Mouse (Mus musculus): ENCODE measurements around the gene Olfr477. TPM values are rescaled to one million over a fixed set of nuclear protein-coding genes. Genes with fewer than 3 reads are reported as not detected.
"Not testable (repeated sequence)": the region's sequence is repeated elsewhere in the genome, so short reads cannot be mapped to it uniquely, and the experiment has no call there.

Olfr477 gene
- polyA plus RNA-seq (2016; fragmentation: Nextera tagmentation; extraction: Ambion mirVana) = not detected in 2 replicates

GRCm38 (mm10) chr7:107986393-107986792, at the start of gene Olfr477:
Olfr477 (plus strand) TSS chr7:107986693.
- DNase-seq (ENCODE audit: low spot score) = no peak
- Histone ChIP-seq H3K4me3 (no peak within 1 kb of the TSS), H3K27me3 (ENCODE audit: insufficient read depth, poor library complexity, severe bottlenecking) (no peaks in the 10 kb centered on the region), H3K9me3 (no peaks in the 10 kb centered on the region), H3K36me3 (no peaks in the 10 kb centered on the region), H3K27ac (no peak within 1 kb of the TSS), H3K4me1 (no peaks in the 10 kb centered on the region)
- WGBS = 70% methylated on average over 2 of the region's 2 CpGs

- 96% methylated on average over 12 of the region's 12 CpGs for WGBS
- not testable (repeated sequence) for H3K9me3 ChIP-seq; H3K4me3 ChIP-seq; H3K36me3 ChIP-seq; H3K27me3 ChIP-seq (ENCODE audit: insufficient read depth, poor library complexity, severe bottlenecking); H3K27ac ChIP-seq; DNase-seq (ENCODE audit: low spot score); H3K4me1 ChIP-seq
Measured at GRCm38 (mm10) chr7:107952539-107952938, 34.0 kb upstream of the Olfr477 start.

- H3K36me3 ChIP-seq = no peaks in the 10 kb centered on the region
- H3K4me3 ChIP-seq = no peak within 1 kb of the TSS
- DNase-seq (ENCODE audit: low spot score) = no peak
- H3K4me1 ChIP-seq = no peaks in the 10 kb centered on the region
- no peaks in the 10 kb centered on the region; the same call in 1 of the 2 replicates for H3K9me3 ChIP-seq
- 75% methylated on average over 1 of the region's 1 CpGs for WGBS
- no peak within 1 kb of the TSS for H3K27ac ChIP-seq
- no peaks in the 10 kb centered on the region for H3K27me3 ChIP-seq (ENCODE audit: insufficient read depth, poor library complexity, severe bottlenecking)
Measured at GRCm38 (mm10) chr7:107954343-107954742, 32.1 kb upstream of the Olfr477 start, which contains the start of gene Olfr474. Olfr474 (plus strand) TSS chr7:107954643.

GRCm38 (mm10) chr7:107964503-107964902, 22.0 kb upstream of the Olfr477 start, which contains the start of gene Olfr476:
Olfr476 (plus strand) TSS chr7:107964803.
- WGBS = 43% methylated on average over 1 of the region's 1 CpGs
- H3K9me3 ChIP-seq = no peaks in the 10 kb centered on the region
- no peak within 1 kb of the TSS for H3K27ac ChIP-seq
- no peak within 1 kb of the TSS for H3K4me3 ChIP-seq
- no peaks in the 10 kb centered on the region for H3K36me3 ChIP-seq
- DNase-seq (ENCODE audit: low spot score) = no peak
- no peaks in the 10 kb centered on the region for H3K27me3 ChIP-seq (ENCODE audit: insufficient read depth, poor library complexity, severe bottlenecking)
- H3K4me1 ChIP-seq = no peaks in the 10 kb centered on the region

GRCm38 (mm10) chr7:108014256-108014655, 27.8 kb downstream of the Olfr477 start:
- not testable (repeated sequence) for H3K9me3 ChIP-seq; DNase-seq (ENCODE audit: low spot score); H3K4me3 ChIP-seq; H3K4me1 ChIP-seq; H3K27me3 ChIP-seq (ENCODE audit: insufficient read depth, poor library complexity, severe bottlenecking); H3K36me3 ChIP-seq; H3K27ac ChIP-seq

GRCm38 (mm10) chr7:108033889-108034288, 47.4 kb downstream of the Olfr477 start, which contains the start of gene Olfr478:
Olfr478 (minus strand) TSS chr7:108033989.
- Histone ChIP-seq H3K9me3 (no peaks in the 10 kb centered on the region), H3K4me1 (no peaks in the 10 kb centered on the region), H3K27ac (no peak within 1 kb of the TSS), H3K36me3 (no peaks in the 10 kb centered on the region), H3K4me3 (no peak within 1 kb of the TSS), H3K27me3 (ENCODE audit: insufficient read depth, poor library complexity, severe bottlenecking) (no peaks in the 10 kb centered on the region)
- WGBS = 67% methylated on average over 3 of the region's 3 CpGs
- DNase-seq (ENCODE audit: low spot score) = no peak

Other genes with a start within 250 kb of the Olfr477 start
- 1.2 and 1.3 TPM in 2 replicates for gene Cyb5r2, start 228.7 kb upstream of the Olfr477 start, polyA plus RNA-seq (2016; fragmentation: Nextera tagmentation; extraction: Ambion mirVana)
- not detected in 2 replicates for gene Ovch2, start 185.5 kb upstream of the Olfr477 start, polyA plus RNA-seq (2016; fragmentation: Nextera tagmentation; extraction: Ambion mirVana)
- gene Olfr467, start 174.4 kb upstream of the Olfr477 start, polyA plus RNA-seq (2016; fragmentation: Nextera tagmentation; extraction: Ambion mirVana) = not detected in 2 replicates
- gene Olfr469, start 161.2 kb upstream of the Olfr477 start, polyA plus RNA-seq (2016; fragmentation: Nextera tagmentation; extraction: Ambion mirVana) = not detected in 2 replicates
- not detected in 2 replicates for gene Olfr470, start 139.2 kb upstream of the Olfr477 start, polyA plus RNA-seq (2016; fragmentation: Nextera tagmentation; extraction: Ambion mirVana)
- gene Olfr472, start 88.8 kb upstream of the Olfr477 start, polyA plus RNA-seq (2016; fragmentation: Nextera tagmentation; extraction: Ambion mirVana) = 0.03 TPM in 1 of 2 replicates, not detected in the other
- not detected in 2 replicates for gene Olfr473, start 56.2 kb upstream of the Olfr477 start, polyA plus RNA-seq (2016; fragmentation: Nextera tagmentation; extraction: Ambion mirVana)
- not detected in 2 replicates for gene Olfr474, start 32.0 kb upstream of the Olfr477 start, polyA plus RNA-seq (2016; fragmentation: Nextera tagmentation; extraction: Ambion mirVana)
- gene Olfr476, start 21.9 kb upstream of the Olfr477 start, polyA plus RNA-seq (2016; fragmentation: Nextera tagmentation; extraction: Ambion mirVana) = not detected in 2 replicates
- not detected in 2 replicates for gene Olfr478, start 47.3 kb downstream of the Olfr477 start, polyA plus RNA-seq (2016; fragmentation: Nextera tagmentation; extraction: Ambion mirVana)
- gene Olfr479, start 64.0 kb downstream of the Olfr477 start, polyA plus RNA-seq (2016; fragmentation: Nextera tagmentation; extraction: Ambion mirVana) = not detected in 2 replicates
- not detected in 2 replicates for gene Olfr480, start 80.7 kb downstream of the Olfr477 start, polyA plus RNA-seq (2016; fragmentation: Nextera tagmentation; extraction: Ambion mirVana)
- not detected in 2 replicates for gene Olfr481, start 93.2 kb downstream of the Olfr477 start, polyA plus RNA-seq (2016; fragmentation: Nextera tagmentation; extraction: Ambion mirVana)
- not detected in 2 replicates for gene Olfr482, start 110.9 kb downstream of the Olfr477 start, polyA plus RNA-seq (2016; fragmentation: Nextera tagmentation; extraction: Ambion mirVana)
- not detected in 2 replicates for gene Olfr483, start 114.2 kb downstream of the Olfr477 start, polyA plus RNA-seq (2016; fragmentation: Nextera tagmentation; extraction: Ambion mirVana)
- gene Olfr484, start 140.8 kb downstream of the Olfr477 start, polyA plus RNA-seq (2016; fragmentation: Nextera tagmentation; extraction: Ambion mirVana) = not detected in 2 replicates
- gene Olfr485, start 173.2 kb downstream of the Olfr477 start, polyA plus RNA-seq (2016; fragmentation: Nextera tagmentation; extraction: Ambion mirVana) = not detected in 2 replicates
- gene Olfr486, start 186.0 kb downstream of the Olfr477 start, polyA plus RNA-seq (2016; fragmentation: Nextera tagmentation; extraction: Ambion mirVana) = not detected in 2 replicates
- not detected in 2 replicates for gene Olfr487, start 227.9 kb downstream of the Olfr477 start, polyA plus RNA-seq (2016; fragmentation: Nextera tagmentation; extraction: Ambion mirVana)

Measured in heart, embryonic 10.5 days (tissue).